Mouse (Mus musculus): ENCODE measurements at regions not wholly inside any gene's neighbourhood (a gene's known extent, or its start where the extent isn't known, plus 50 kb on each side); places are given as distances from the start of the nearest gene placed in this dataset.

DNA sequence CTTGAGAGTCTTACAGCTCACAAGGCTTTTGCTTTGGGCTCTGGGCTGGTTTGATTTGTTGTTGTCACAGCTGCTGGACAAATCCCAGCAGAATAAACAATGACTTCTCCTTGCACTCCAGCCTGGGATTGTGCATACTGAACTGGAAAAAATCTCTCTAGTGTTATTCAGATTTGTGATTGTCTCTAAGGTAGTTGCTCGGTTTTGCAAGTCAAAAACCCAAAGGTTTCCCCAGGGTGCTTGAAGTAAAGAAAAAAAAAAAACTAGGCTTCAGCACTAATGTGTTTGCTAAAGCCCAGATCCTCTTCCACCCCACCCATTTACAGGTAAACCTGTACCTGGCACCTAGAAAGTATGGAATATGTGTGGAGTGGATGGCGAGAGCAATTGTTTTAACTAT lies 149.5 kb upstream of the Spef2 start:
- DNase-seq, result no peak

DNA sequence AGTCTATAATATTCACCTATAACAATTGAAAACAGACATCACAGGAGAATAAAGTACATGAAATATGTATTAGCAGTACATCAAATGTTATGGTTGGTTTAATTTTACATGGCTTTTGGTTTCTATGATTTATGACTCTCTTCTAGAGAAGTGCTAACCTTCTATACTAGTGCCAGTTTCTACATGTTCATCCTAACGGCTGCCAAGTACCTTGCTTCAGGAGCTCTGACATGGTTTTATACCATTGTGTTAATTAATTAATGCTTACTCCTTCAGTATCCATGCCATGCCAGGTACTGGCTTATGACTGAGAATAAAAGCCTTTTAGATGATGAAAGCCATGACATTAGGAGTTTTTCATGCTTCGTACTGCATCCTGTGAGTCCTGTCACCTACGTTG lies 144.5 kb upstream of the Spef2 start:
- no peak for DNase-seq

DNA sequence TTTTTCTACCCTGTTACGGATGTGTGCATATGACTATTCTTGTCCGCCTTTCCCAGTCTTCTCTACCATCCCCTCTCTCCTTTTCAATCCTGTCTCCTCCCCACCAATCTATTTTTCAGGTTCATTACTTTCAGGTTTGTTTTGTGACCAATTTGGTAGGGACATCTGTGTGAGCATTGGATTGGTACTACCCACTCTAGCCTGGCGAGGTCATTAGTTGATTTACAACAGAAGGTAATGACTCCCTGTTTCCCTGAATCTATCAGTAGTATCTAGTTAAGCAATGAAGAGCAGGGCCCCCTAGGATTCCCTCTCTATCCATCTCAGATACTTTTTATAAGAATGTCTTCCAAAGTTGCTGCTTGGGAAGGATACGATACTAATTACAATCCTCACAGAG lies 143.5 kb upstream of the Spef2 start:
- DNase-seq, result no peak

DNA sequence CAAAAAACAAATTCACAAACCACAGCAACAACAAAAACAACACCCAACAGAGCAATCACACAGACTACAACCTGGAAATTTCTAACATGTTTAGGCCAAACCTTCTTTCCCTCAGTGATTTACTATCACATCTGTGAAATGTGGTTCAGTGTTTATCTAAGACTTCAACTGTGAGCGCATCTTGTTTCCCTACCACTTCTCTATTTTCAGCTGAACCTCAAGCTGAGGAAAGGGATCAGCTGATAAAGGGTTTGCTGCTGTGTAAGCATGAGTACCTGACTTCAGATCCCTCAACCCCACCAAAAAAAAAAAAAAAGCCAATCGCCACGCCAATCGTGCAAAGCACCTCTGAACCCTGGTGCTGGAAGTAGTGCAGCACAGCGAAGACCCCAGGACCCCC lies 142.8 kb upstream of the Spef2 start:
- DNase-seq, result no peak

DNA sequence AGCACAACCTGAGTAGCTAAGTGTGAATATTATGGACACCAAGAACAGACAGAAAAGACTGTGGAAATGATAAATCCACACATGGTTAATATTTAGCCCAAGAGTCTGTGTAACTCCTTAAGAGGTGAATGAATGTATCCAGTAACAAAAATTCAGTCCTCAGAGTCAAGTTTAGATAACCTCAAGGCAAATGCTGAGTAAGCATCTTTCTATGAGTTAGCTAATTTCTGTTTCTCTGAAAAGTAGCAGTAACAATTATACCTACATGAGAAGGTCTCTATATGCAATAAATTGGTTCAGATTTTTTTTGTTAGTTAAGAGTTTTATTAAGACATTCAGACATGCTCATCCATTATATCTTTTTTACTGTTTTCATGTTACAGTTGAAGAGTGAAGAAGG lies 127.1 kb upstream of the Spef2 start:
- DNase-seq, result no peak

DNA sequence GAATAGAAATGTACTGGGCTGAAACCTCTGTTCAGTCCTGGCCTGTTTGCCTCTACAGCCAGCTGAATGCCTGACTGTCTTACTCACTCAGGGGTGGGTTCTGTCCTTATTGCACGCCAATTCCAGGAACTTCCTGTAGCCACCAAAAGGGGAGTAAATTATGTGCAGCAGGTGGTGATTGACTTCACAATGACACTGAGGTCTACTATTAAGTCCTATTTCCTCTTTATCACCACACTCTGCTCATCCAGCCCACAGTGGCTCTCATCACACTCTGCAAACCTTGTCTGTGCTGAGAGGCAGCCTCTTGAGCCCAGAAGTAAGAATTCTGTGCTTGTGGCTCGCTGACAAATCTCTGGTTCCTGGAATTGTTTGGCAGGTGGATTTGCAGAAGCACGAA lies 121.5 kb upstream of the Spef2 start:
- DNase-seq, result no peak

DNA sequence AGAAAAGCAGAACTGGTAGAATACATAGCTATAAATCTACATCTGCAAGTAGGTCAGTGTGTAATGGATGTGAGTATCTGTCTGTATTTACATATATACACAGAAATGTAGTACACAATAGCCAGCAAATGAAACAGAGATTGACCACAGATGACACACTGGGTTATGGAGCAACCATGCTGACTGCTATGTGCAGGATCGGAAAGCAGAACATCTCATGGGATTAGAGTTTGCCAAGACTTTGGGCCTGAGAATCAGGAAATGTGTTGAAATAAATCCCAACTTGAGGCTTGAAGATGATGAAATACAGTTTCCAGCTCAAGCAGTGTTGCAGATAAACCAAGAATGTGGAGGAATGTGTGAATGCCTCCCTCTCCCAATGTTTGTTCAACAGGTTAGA lies 116.1 kb upstream of the Spef2 start:
- DNase-seq, result peak in 1 of 2 experiments; percentile 17

DNA sequence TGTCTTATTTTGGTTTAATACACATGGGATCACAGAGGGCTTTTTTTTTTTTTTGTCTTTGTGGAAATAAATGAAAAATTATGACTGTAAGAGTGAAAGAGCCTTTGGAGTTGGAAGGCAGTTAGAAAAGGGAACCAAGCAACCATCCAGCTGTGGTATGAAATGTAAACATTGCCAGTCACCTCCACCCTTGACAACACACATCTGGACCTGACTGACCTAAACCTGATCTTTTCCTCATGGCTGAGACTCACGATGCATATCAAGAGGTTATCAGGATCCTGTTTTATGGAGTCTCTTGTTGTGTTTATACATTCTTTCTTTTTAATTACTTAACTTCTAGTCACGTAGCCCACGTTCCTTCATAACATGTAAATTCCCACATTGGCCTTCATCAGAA lies 113.2 kb upstream of the Spef2 start:
- no peak for DNase-seq

DNA sequence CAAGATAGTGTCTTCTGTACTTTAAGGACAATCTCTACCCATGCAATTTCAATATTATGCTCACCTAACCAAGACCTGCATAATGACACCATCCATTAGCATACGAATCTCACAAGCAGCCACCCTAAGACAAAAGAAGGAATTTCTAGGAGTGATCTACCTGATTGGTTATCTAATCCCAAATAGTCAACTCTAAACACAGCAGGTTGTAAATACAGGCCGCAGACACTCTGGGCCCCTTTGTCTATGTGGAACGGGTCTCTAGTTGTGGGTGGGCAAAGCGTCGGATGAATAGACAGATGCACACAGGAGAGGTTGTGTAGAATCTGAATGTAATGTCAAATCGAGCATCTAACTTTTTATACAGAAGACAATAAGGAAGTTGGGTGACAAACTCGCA lies 91.0 kb upstream of the Spef2 start:
- DNase-seq, result no peak

DNA sequence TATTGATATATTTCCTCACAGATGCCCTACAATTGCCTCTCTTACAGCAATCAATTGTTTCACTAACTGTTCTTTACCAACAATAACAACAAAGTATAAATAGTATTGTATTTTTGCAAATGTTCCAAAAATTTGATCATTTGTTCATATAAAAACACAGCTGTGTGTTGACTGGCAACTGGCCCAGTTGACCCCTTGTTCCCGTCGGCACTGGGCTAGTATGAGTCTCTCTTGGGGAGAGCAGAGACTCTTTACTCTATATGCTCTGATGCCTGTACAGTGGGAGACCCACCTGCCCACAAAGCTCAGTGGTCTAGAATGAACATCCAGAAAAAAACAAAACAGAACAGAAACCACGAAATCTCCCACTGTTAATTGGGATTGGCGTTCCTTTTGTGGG lies 86.4 kb upstream of the Spef2 start:
- peak in 1 of 2 experiments; percentile 5 for DNase-seq

DNA sequence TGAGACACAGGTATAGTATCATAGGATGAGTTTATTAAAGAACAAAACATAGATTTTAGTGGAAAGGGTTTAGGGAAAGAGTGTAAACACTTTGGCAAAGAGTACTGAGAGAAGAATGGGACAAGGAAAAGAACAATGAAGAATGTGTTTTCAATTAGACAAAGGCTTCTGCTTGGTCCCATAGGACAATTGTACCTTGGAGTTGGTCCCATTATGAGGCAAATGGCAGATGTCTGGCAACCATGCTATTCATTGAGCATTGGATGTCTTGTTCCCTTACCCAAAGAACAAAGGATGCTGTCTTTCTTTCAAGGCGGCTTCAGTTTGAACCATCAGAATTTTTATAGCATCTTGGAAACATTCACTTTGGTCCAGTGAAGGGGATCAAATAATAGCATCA lies 55.8 kb upstream of the Spef2 start:
- DNase-seq, result no peak

Measured in kidney, postnatal 36 days (tissue).